Mouse (Mus musculus): ENCODE data around the gene Fndc9.

The Fndc9 gene

GRCm38 (mm10) chr11:46276168-46276567 lies 40.8 kb downstream of the Fndc9 start:
- no peaks in the 10 kb centered on the region for H3K27me3 ChIP-seq (ENCODE audit: control insufficient read depth, insufficient read depth, low read length, poor library complexity, severe bottlenecking)
- no peak for DNase-seq (ENCODE audit: low read depth, low spot score)
- H3K36me3 ChIP-seq (ENCODE audit: control insufficient read depth, insufficient read depth, low read length, poor library complexity, severe bottlenecking) = peaks cover 34% of the 10 kb centered on the region

- Histone ChIP-seq H3K36me3 (ENCODE audit: control insufficient read depth, insufficient read depth, low read length, poor library complexity, severe bottlenecking) (peaks cover 33% of the 10 kb centered on the region), H3K27me3 (ENCODE audit: control insufficient read depth, insufficient read depth, low read length, poor library complexity, severe bottlenecking) (no peaks in the 10 kb centered on the region)
- peak; percentile 74 for DNase-seq (ENCODE audit: low read depth, low spot score)
Measured at GRCm38 (mm10) chr11:46276778-46277177, 41.4 kb downstream of the Fndc9 start.

- DNase-seq (ENCODE audit: low read depth, low spot score) = no peak
- no peaks in the 10 kb centered on the region for H3K27me3 ChIP-seq (ENCODE audit: control insufficient read depth, insufficient read depth, low read length, poor library complexity, severe bottlenecking)
Measured at GRCm38 (mm10) chr11:46278140-46278539, 42.8 kb downstream of the Fndc9 start.

GRCm38 (mm10) chr11:46278709-46279108 lies 43.4 kb downstream of the Fndc9 start:
- DNase-seq (ENCODE audit: low read depth, low spot score) = no peak
- Histone ChIP-seq H3K27me3 (ENCODE audit: control insufficient read depth, insufficient read depth, low read length, poor library complexity, severe bottlenecking) (no peaks in the 10 kb centered on the region), H3K36me3 (ENCODE audit: control insufficient read depth, insufficient read depth, low read length, poor library complexity, severe bottlenecking) (peaks cover 33% of the 10 kb centered on the region)

More at GRCm38 (mm10) chr11:46278140-46278539, 42.8 kb downstream of the Fndc9 start:
- H3K36me3 ChIP-seq (ENCODE audit: control insufficient read depth, insufficient read depth, low read length, poor library complexity, severe bottlenecking) = peaks cover 34% of the 10 kb centered on the region

- Histone ChIP-seq H3K27me3 (ENCODE audit: control insufficient read depth, insufficient read depth, low read length, poor library complexity, severe bottlenecking) (no peaks in the 10 kb centered on the region), H3K36me3 (ENCODE audit: control insufficient read depth, insufficient read depth, low read length, poor library complexity, severe bottlenecking) (peaks cover 32% of the 10 kb centered on the region)
- DNase-seq (ENCODE audit: low read depth, low spot score) = no peak
Measured at GRCm38 (mm10) chr11:46282612-46283011, 47.3 kb downstream of the Fndc9 start.

- DNase-seq (ENCODE audit: low read depth, low spot score) = no peak
- Histone ChIP-seq H3K36me3 (ENCODE audit: control insufficient read depth, insufficient read depth, low read length, poor library complexity, severe bottlenecking) (peaks cover 35% of the 10 kb centered on the region), H3K27me3 (ENCODE audit: control insufficient read depth, insufficient read depth, low read length, poor library complexity, severe bottlenecking) (no peaks in the 10 kb centered on the region)
Measured at GRCm38 (mm10) chr11:46283800-46284199, 48.5 kb downstream of the Fndc9 start.

GRCm38 (mm10) chr11:46286803-46287202 lies 51.5 kb downstream of the Fndc9 start:
- no peaks in the 10 kb centered on the region for H3K27me3 ChIP-seq (ENCODE audit: control insufficient read depth, insufficient read depth, low read length, poor library complexity, severe bottlenecking)
- peak; percentile 90 for DNase-seq (ENCODE audit: low read depth, low spot score)
- H3K36me3 ChIP-seq (ENCODE audit: control insufficient read depth, insufficient read depth, low read length, poor library complexity, severe bottlenecking) = peaks cover 39% of the 10 kb centered on the region

- no peaks in the 10 kb centered on the region for H3K27me3 ChIP-seq (ENCODE audit: control insufficient read depth, insufficient read depth, low read length, poor library complexity, severe bottlenecking)
- no peak for DNase-seq (ENCODE audit: low read depth, low spot score)
- peaks cover 32% of the 10 kb centered on the region for H3K36me3 ChIP-seq (ENCODE audit: control insufficient read depth, insufficient read depth, low read length, poor library complexity, severe bottlenecking)
Measured at GRCm38 (mm10) chr11:46288091-46288490, 52.8 kb downstream of the Fndc9 start.

- no peak for DNase-seq (ENCODE audit: low read depth, low spot score)
Measured at GRCm38 (mm10) chr11:46289022-46289421, 53.7 kb downstream of the Fndc9 start.

More at GRCm38 (mm10) chr11:46289022-46289421, 53.7 kb downstream of the Fndc9 start:
- H3K27me3 ChIP-seq (ENCODE audit: control insufficient read depth, insufficient read depth, low read length, poor library complexity, severe bottlenecking) = no peaks in the 10 kb centered on the region
- peaks cover 28% of the 10 kb centered on the region for H3K36me3 ChIP-seq (ENCODE audit: control insufficient read depth, insufficient read depth, low read length, poor library complexity, severe bottlenecking)

Measured in splenic B cell, adult 2 months (primary cell).